In the genomic region with DNA sequence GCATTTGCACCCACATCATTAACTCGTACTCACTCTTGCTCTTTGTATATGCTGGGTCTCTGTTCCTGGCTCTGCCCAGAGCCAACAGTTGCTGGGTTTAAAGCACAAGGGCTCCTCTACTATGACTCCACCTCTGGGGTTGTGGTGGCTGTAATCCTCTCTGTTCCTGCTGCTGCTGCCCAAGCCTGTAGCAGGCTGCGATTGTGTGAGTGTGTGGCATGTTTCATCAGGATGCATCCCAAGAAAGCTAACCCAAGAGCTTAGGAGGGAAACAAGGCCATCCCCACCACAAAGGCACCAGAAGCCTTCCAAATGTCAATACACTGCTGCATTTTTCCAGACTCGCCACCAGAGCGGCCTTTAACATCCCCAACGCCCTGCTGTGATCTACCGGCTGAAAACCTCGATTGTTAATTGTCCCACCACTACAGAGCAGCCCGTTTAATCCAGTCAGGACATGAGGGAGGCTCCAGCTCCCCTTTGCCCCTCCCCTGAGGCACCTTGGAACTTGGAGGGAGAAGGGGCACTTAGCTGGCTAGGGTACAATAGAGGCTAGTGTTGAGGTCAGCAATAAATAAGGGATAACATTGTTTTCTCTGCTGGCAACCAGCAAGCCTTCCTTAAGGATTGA, we compare ENCODE assay signal across 11 mouse cellular contexts. TPM values are rescaled to one million over a fixed set of nuclear protein-coding genes. Genes with fewer than 3 reads are reported as not detected.
DNase-seq lines count a peak whose midpoint lies in the region; ATAC-seq and TF ChIP-seq lines count a peak whose summit lies in the region.
"Had no signal": no experiment of that assay in that cellular context is flagged by ENCODE, and none has a peak within 500 bp of the region (broad histone marks: within the 10 kb centered on the region; RNA-seq: fewer than 3 reads in every experiment).

No protein-coding gene starts in this region.

- H3K27me3 ChIP-seq in forebrain, embryonic 14.5 days (replicated peaks; ENCODE audit: control insufficient read depth, insufficient read depth, low read length), result no peaks in the 10 kb centered on the region
- peaks cover 17% of the 10 kb centered on the region for H3K27me3 ChIP-seq in midbrain, embryonic 15.5 days (replicated peaks)
- H3K27me3 ChIP-seq: limb, embryonic 15.5 days had no signal

- intact Hi-C loops in gastrocnemius, adult 2 months (cut with DNase I), result no loop called here
- intact Hi-C loops in gastrocnemius, postnatal 36 days (cut with DNase I), result no loop called here
- intact Hi-C loops in left cerebral cortex, postnatal 36 days (cut with DNase I), result no loop called here

- H3K9me3 ChIP-seq in forebrain, embryonic 14.5 days (replicated peaks; ENCODE audit: control insufficient read depth, low read length), result no peaks in the 10 kb centered on the region
- H3K9me3 ChIP-seq in midbrain, embryonic 15.5 days, result no peaks in the 10 kb centered on the region
- H3K9me3 ChIP-seq: limb, embryonic 15.5 days had no signal

- H3K9ac ChIP-seq in forebrain, embryonic 14.5 days (ENCODE audit: low read length), result no peak overlapping the region
- H3K9ac ChIP-seq in midbrain, embryonic 15.5 days, result no peak overlapping the region
- H3K9ac ChIP-seq: limb, embryonic 15.5 days had no signal

- peak overlapping the region; percentile 59 for H3K27ac ChIP-seq in gastrocnemius, adult 2 months
- no peak overlapping the region for H3K27ac ChIP-seq in forebrain, embryonic 14.5 days (ENCODE audit: low read depth, low read length)
- no peak overlapping the region for H3K27ac ChIP-seq in midbrain, embryonic 15.5 days
- H3K27ac ChIP-seq: limb, embryonic 15.5 days had no signal

- no peak for TF ChIP-seq CTCF in gastrocnemius, adult 2 months (IDR thresholded peaks at IDR 0.05)

- peaks cover 6% of the 10 kb centered on the region; the same call in 1 of the 2 replicates for H3K4me1 ChIP-seq in forebrain, embryonic 14.5 days (ENCODE audit: control insufficient read depth, insufficient read depth, low read length)
- peaks cover 10% of the 10 kb centered on the region; the same call in 1 of the 2 replicates for H3K4me1 ChIP-seq in midbrain, embryonic 15.5 days

- H3K36me3 ChIP-seq in forebrain, embryonic 14.5 days (ENCODE audit: control insufficient read depth, insufficient read depth, low read length), result peaks cover 20% of the 10 kb centered on the region
- peaks cover 5% of the 10 kb centered on the region; the same call in 1 of the 2 replicates for H3K36me3 ChIP-seq in midbrain, embryonic 15.5 days (replicated peaks)

- no peak overlapping the region for H3K4me3 ChIP-seq in gastrocnemius, adult 2 months
- no peak overlapping the region for H3K4me3 ChIP-seq in forebrain, embryonic 14.5 days (ENCODE audit: low read depth, low read length)
- H3K4me3 ChIP-seq in midbrain, embryonic 15.5 days, result no peak overlapping the region
- H3K4me3 ChIP-seq: erythroblast, embryonic 14.5 days; limb, embryonic 15.5 days had no signal

- WGBS in forebrain, embryonic 14.5 days, result 7% methylated on average over 8 of the region's 8 CpGs
- 14% methylated on average over 8 of the region's 8 CpGs for WGBS in midbrain, embryonic 15.5 days

- DNase-seq in gastrocnemius, adult 2 months, result no peak
- DNase-seq in gastrocnemius, postnatal 36 days, result no peak
- peak; percentile 29 for DNase-seq in NIH3T3 (ENCODE audit: low read depth)
- peak; percentile 39 for DNase-seq in forebrain, embryonic 14.5 days (ENCODE audit: low spot score)
- no peak for DNase-seq in ovary, adult 18-20 months (ENCODE audit: low spot score)
- no peak for DNase-seq in thymus, postnatal 14 days
- DNase-seq in left cerebral cortex, postnatal 36 days (ENCODE audit: low spot score in 2 of 2), result no peak
- DNase-seq: adrenal gland, postnatal 10 days had no signal

- ATAC-seq in forebrain, embryonic 14.5 days, result 0 out of 2 replicates have a peak, but pooled peaks have one; percentile 23
- 0 out of 2 replicates have a peak, but pooled peaks have one; percentile 48 for ATAC-seq in midbrain, embryonic 15.5 days (replicated peaks)

- no peak overlapping the region for H3K4me2 ChIP-seq in forebrain, embryonic 14.5 days (ENCODE audit: low read length)
- H3K4me2 ChIP-seq in midbrain, embryonic 15.5 days, result no peak overlapping the region
- H3K4me2 ChIP-seq: limb, embryonic 15.5 days had no signal

RNA-seq across cellular contexts. Expression of a gene that starts 40.1 kb away (rescaled TPM):
- total RNA-seq in gastrocnemius, adult 2 months (2021), result 1 to 10 TPM; 2.9 to 6.8 TPM
- total RNA-seq in gastrocnemius, postnatal 36 days (2021), result 1 to 10 TPM; 3.8 to 4.2 TPM
- 16.3 and 23.8 TPM in 2 replicates for polyA plus RNA-seq in forebrain, embryonic 14.5 days (2014; fragmentation: Nextera tagmentation; extraction: Ambion mirVana)
- polyA plus RNA-seq in midbrain, embryonic 15.5 days (2015; fragmentation: Nextera tagmentation; extraction: Ambion mirVana), result 24.0 and 25.5 TPM in 2 replicates
- total RNA-seq in left cerebral cortex, postnatal 36 days (2021), result 10 to 100 TPM; 19.0 to 39.3 TPM

Comparison
In these comparisons a context has a peak if more than half of its experiments do, and no peak if none do; other contexts are left out.
1. DNase-seq: peak in NIH3T3 (single experiment) and forebrain, embryonic 14.5 days (single experiment); none in gastrocnemius, adult 2 months (single experiment), gastrocnemius, postnatal 36 days (0 of 2), ovary, adult 18-20 months (single experiment), thymus, postnatal 14 days (single experiment) and left cerebral cortex, postnatal 36 days (0 of 2).